Mouse (Mus musculus): Measurements from ENCODE around the gene Dock10. TPM values are rescaled to one million over a fixed set of nuclear protein-coding genes. Genes with fewer than 3 reads are reported as not detected.

Gene Dock10
- total RNA-seq, 4 experiments from 2014 or later: 37.7 to 45.9 (median 39.7) TPM

- no peak for DNase-seq (ENCODE audit: low spot score in 2 of 2)
Observed at GRCm38 (mm10) chr1:80656389-80656788, 101.9 kb downstream of the Dock10 start.

GRCm38 (mm10) chr1:80655854-80656253, 102.5 kb downstream of the Dock10 start:
- DNase-seq (ENCODE audit: low spot score in 2 of 2): no peak

- DNase-seq (ENCODE audit: low spot score in 2 of 2): no peak
Observed at GRCm38 (mm10) chr1:80655195-80655594, 103.1 kb downstream of the Dock10 start.

- DNase-seq (ENCODE audit: low spot score in 2 of 2): no peak
Observed at GRCm38 (mm10) chr1:80654177-80654576, 104.2 kb downstream of the Dock10 start.

GRCm38 (mm10) chr1:80652803-80653202, 105.5 kb downstream of the Dock10 start:
- no peak for DNase-seq (ENCODE audit: low spot score in 2 of 2)

- DNase-seq (ENCODE audit: low spot score in 2 of 2): no peak
Observed at GRCm38 (mm10) chr1:80652083-80652482, 106.2 kb downstream of the Dock10 start.

GRCm38 (mm10) chr1:80646602-80647001, 111.7 kb downstream of the Dock10 start:
- DNase-seq (ENCODE audit: low spot score in 2 of 2): no peak

GRCm38 (mm10) chr1:80643866-80644451, 114.4 kb downstream of the Dock10 start:
- no peak for DNase-seq (ENCODE audit: low spot score in 2 of 2)

- DNase-seq (ENCODE audit: low spot score in 2 of 2): no peak
Observed at GRCm38 (mm10) chr1:80641832-80642231, 116.5 kb downstream of the Dock10 start.

GRCm38 (mm10) chr1:80641288-80641687, 117.0 kb downstream of the Dock10 start:
- no peak for DNase-seq (ENCODE audit: low spot score in 2 of 2)

GRCm38 (mm10) chr1:80639553-80639952, 118.8 kb downstream of the Dock10 start:
- no peak for DNase-seq (ENCODE audit: low spot score in 2 of 2)

GRCm38 (mm10) chr1:80637214-80637705, 121.1 kb downstream of the Dock10 start:
- DNase-seq (ENCODE audit: low spot score in 2 of 2): peak in 1 of 2 experiments; percentile 39

- no peak for DNase-seq (ENCODE audit: low spot score in 2 of 2)
Observed at GRCm38 (mm10) chr1:80635825-80636224, 122.5 kb downstream of the Dock10 start.

- no peak for DNase-seq (ENCODE audit: low spot score in 2 of 2)
Observed at GRCm38 (mm10) chr1:80633536-80633935, 124.8 kb downstream of the Dock10 start.

- no peak for DNase-seq (ENCODE audit: low spot score in 2 of 2)
Observed at GRCm38 (mm10) chr1:80630179-80631149, 127.9 kb downstream of the Dock10 start.

- no peak for DNase-seq (ENCODE audit: low spot score in 2 of 2)
Observed at GRCm38 (mm10) chr1:80628054-80628453, 130.3 kb downstream of the Dock10 start.

GRCm38 (mm10) chr1:80626800-80627199, 131.5 kb downstream of the Dock10 start:
- no peak for DNase-seq (ENCODE audit: low spot score in 2 of 2)

- no peak for DNase-seq (ENCODE audit: low spot score in 2 of 2)
Observed at GRCm38 (mm10) chr1:80625371-80625770, 133.0 kb downstream of the Dock10 start.

GRCm38 (mm10) chr1:80624552-80624951, 133.8 kb downstream of the Dock10 start:
- DNase-seq (ENCODE audit: low spot score in 2 of 2): no peak

GRCm38 (mm10) chr1:80622646-80623045, 135.7 kb downstream of the Dock10 start:
- DNase-seq (ENCODE audit: low spot score in 2 of 2): no peak

GRCm38 (mm10) chr1:80619100-80619499, 139.2 kb downstream of the Dock10 start:
- DNase-seq (ENCODE audit: low spot score in 2 of 2): no peak

GRCm38 (mm10) chr1:80616671-80617070, 141.7 kb downstream of the Dock10 start:
- peak in 1 of 2 experiments; percentile 18 for DNase-seq (ENCODE audit: low spot score in 2 of 2)

Measured in left cerebral cortex, adult 8-10 months (tissue).